Mouse (Mus musculus) MEL (cell line): ENCODE data around the gene Pacs1. TPM values are rescaled to one million over a fixed set of nuclear protein-coding genes. Genes with fewer than 3 reads are reported as not detected.

Experiments
- DNase-seq: peaks from one replicate; pipeline ENCODE4 v3.0.0; 2011; ENCODE audit warnings: low read depth, low spot score
- H3K27ac ChIP-seq: 2 replicates; pipeline ENCODE4 v1.5.1; 2012; ENCODE audit warnings: low read depth, mild to moderate bottlenecking, control low read depth, low read length, moderate library complexity; ENCODE audit not compliant: control insufficient read depth
- H3K27me3 ChIP-seq, 2 experiments: fragments of 150-350 bp in 1 of 2; sonication (generic) in 1 of 2; 2 replicates each; pipeline ENCODE4 v1.6.1; 2012; ENCODE audit warnings: low read length in 2 of 2, mild to moderate bottlenecking in 2 of 2, improper control_type of control experiment in 1 of 2, moderate library complexity in 1 of 2; ENCODE audit not compliant: insufficient read depth in 2 of 2, control insufficient read depth in 1 of 2
- H3K36me3 ChIP-seq, 2 experiments: 2 replicates each; pipeline ENCODE4 v1.6.1; 2012 to 2014; ENCODE audit warnings: low read length in 2 of 2, improper control_type of control experiment in 1 of 2, inconsistent platforms in 1 of 2, mild to moderate bottlenecking in 1 of 2; ENCODE audit not compliant: insufficient read depth in 2 of 2, control insufficient read depth in 1 of 2
- H3K4me1 ChIP-seq, 2 experiments: fragments of 150-350 bp in 1 of 2; sonication (generic) in 1 of 2; 2 replicates each; pipeline ENCODE4 v1.6.1; 2012; ENCODE audit warnings: low read length in 2 of 2, improper control_type of control experiment in 1 of 2, mild to moderate bottlenecking in 1 of 2; ENCODE audit not compliant: insufficient read depth in 2 of 2, control insufficient read depth in 1 of 2
- H3K4me3 ChIP-seq, 2 experiments: fragments of 150-350 bp in 1 of 2; sonication (generic) in 1 of 2; 2 replicates each; pipeline ENCODE4 v1.5.1; 2012; ENCODE audit warnings: low read depth in 2 of 2, low read length in 2 of 2, mild to moderate bottlenecking in 2 of 2, moderate library complexity in 2 of 2, control low read depth in 1 of 2, improper control_type of control experiment in 1 of 2; ENCODE audit not compliant: control insufficient read depth in 1 of 2, insufficient read depth in 1 of 2
- H3K79me2 ChIP-seq: 2 replicates; pipeline ENCODE4 v1.6.1; 2012; ENCODE audit warnings: mild to moderate bottlenecking, low read length, moderate library complexity; ENCODE audit not compliant: control insufficient read depth, poor library complexity, insufficient read depth
- H3K9ac ChIP-seq: 2 replicates; pipeline ENCODE4 v1.6.1; 2012; ENCODE audit warnings: low read depth, mild to moderate bottlenecking, control low read depth, low read length, moderate library complexity; ENCODE audit not compliant: control insufficient read depth, poor library complexity, severe bottlenecking
- H3K9me3 ChIP-seq: fragments of 150-350 bp; sonication (generic); replicated peaks from 2 replicates; pipeline ENCODE4 v1.6.1; 2012; ENCODE audit warnings: mild to moderate bottlenecking, low read length, improper control_type of control experiment, moderate library complexity; ENCODE audit not compliant: insufficient read depth
- CTCF ChIP-seq, 3 experiments: IDR thresholded peaks in 2 of 3; conservative IDR thresholded peaks in 1 of 3; 2 replicates each; pipeline ENCODE4 v1.5.1; 2011 to 2012; ENCODE audit warnings: low read length in 3 of 3, low read depth in 2 of 3, mild to moderate bottlenecking in 2 of 3, improper control_type of control experiment in 1 of 3, inconsistent platforms in 1 of 3, mixed read lengths in 1 of 3, moderate library complexity in 1 of 3; ENCODE audit not compliant: control insufficient read depth in 1 of 3, insufficient read depth in 1 of 3, poor library complexity in 1 of 3, severe bottlenecking in 1 of 3
- ELF1 ChIP-seq: IDR thresholded peaks from 2 replicates; pipeline ENCODE4 v1.6.1; 2014; ENCODE audit warnings: low read depth, mild to moderate bottlenecking, inconsistent platforms, low read length, improper control_type of control experiment, moderate library complexity
- HCFC1 ChIP-seq: IDR thresholded peaks from 2 replicates; pipeline ENCODE4 v1.6.1; 2012; ENCODE audit warnings: low read depth, mild to moderate bottlenecking, inconsistent platforms, low read length, improper control_type of control experiment, moderate library complexity
- MAX ChIP-seq: IDR thresholded peaks from 2 replicates; pipeline ENCODE4 v1.6.1; 2011; ENCODE audit warnings: low read length, improper control_type of control experiment
- MYB ChIP-seq: IDR thresholded peaks from 2 replicates; pipeline ENCODE4 v1.6.1; 2011; ENCODE audit warnings: mild to moderate bottlenecking, low read depth, low read length, improper control_type of control experiment
- POLR2AphosphoS5 ChIP-seq: IDR thresholded peaks from 2 replicates; pipeline ENCODE4 v1.6.1; 2012; ENCODE audit warnings: low read depth, borderline replicate concordance, mild to moderate bottlenecking, inconsistent platforms, low read length, moderate library complexity, mixed read lengths
- RAD21 ChIP-seq: IDR thresholded peaks from 2 replicates; pipeline ENCODE4 v1.6.1; 2011; ENCODE audit warnings: mild to moderate bottlenecking, low read depth, low read length, improper control_type of control experiment
- SMC3 ChIP-seq: IDR thresholded peaks from 2 replicates; pipeline ENCODE4 v1.6.1; 2011; ENCODE audit warnings: low read depth, low read length, improper control_type of control experiment
- TCF12 ChIP-seq: IDR thresholded peaks from 2 replicates; pipeline ENCODE4 v1.6.1; 2014; ENCODE audit warnings: low read depth, mild to moderate bottlenecking, inconsistent platforms, low read length, improper control_type of control experiment, moderate library complexity
- ZC3H11A ChIP-seq: IDR thresholded peaks from 2 replicates; pipeline ENCODE4 v1.6.1; 2012; ENCODE audit warnings: low read depth, mild to moderate bottlenecking, inconsistent platforms, low read length, improper control_type of control experiment
- ZMIZ1 ChIP-seq: IDR thresholded peaks from 2 replicates; pipeline ENCODE4 v1.6.1; 2012; ENCODE audit warnings: low read depth, mild to moderate bottlenecking, inconsistent platforms, low read length, improper control_type of control experiment, moderate library complexity
- polyA plus RNA-seq, 2 experiments: library from polyadenylated mRNA; stranded (reverse) in 1 of 2; unstranded in 1 of 2; fragments of >175 nt in 1 of 2; fragments of >200 nt in 1 of 2; gene quantifications; 2 replicates each; pipeline versions ENCODE4 v1.2.1 to v1.2.4; 2012; ENCODE audit warnings: low replicate concordance in 2 of 2, low read depth in 1 of 2; ENCODE audit not compliant: insufficient read length in 2 of 2, insufficient read depth in 1 of 2, missing spikeins in 1 of 2
- total RNA-seq: library from RNA; depleted of rRNA; stranded (reverse); fragments of 300-350 nt; gene quantifications from 2 replicates; pipeline ENCODE4 v1.2.3, GENCODE M21; 2012

Pacs1 gene
- total and polyA plus RNA-seq, 3 experiments = 5.7 to 19.9 TPM; not detected in 1

GRCm38 (mm10) chr19:5306968-5307734, 34.2 kb upstream of the Pacs1 start:
- no peak for DNase-seq
- H3K27ac ChIP-seq = no peak overlapping the region
- no peak overlapping the region for H3K4me3 ChIP-seq
- H3K36me3 ChIP-seq = no peaks in the 10 kb centered on the region
- H3K9me3 ChIP-seq = no peaks in the 10 kb centered on the region
- no peaks in the 10 kb centered on the region; a peak in 1 of 4 replicates for H3K27me3 ChIP-seq
- TF ChIP-seq ELF1 (no peak), POLR2AphosphoS5 (no peak), TCF12 (no peak)
- H3K79me2 ChIP-seq = no peaks in the 10 kb centered on the region
- no peak overlapping the region for H3K9ac ChIP-seq
- no peaks in the 10 kb centered on the region for H3K4me1 ChIP-seq

- no peak for DNase-seq
- H3K9me3 ChIP-seq = no peaks in the 10 kb centered on the region
- H3K9ac ChIP-seq = no peak overlapping the region
- no peaks in the 10 kb centered on the region for H3K79me2 ChIP-seq
- H3K4me1 ChIP-seq = no peaks in the 10 kb centered on the region
- TF ChIP-seq CTCF (IDR thresholded peaks at IDR 0.05 in 2 of 3, conservative IDR thresholded peaks at IDR 0.05 in 1 of 3; ENCODE audit: control insufficient read depth in 1 of 3, insufficient read depth in 1 of 3, low read depth in 2 of 3, low read length in 3 of 3, poor library complexity in 1 of 3, severe bottlenecking in 1 of 3) = peak in 2 of 3 experiments; percentile 9 to 27; a peak in 1 of 6 replicates
- TF ChIP-seq ZMIZ1 = no peak
- TF ChIP-seq MAX = no peak
- H3K36me3 ChIP-seq = no peaks in the 10 kb centered on the region
- no peak overlapping the region for H3K4me3 ChIP-seq
- no peak overlapping the region for H3K27ac ChIP-seq
- no peaks in the 10 kb centered on the region; a peak in 1 of 4 replicates for H3K27me3 ChIP-seq
Observed at GRCm38 (mm10) chr19:5306279-5306678, 33.4 kb upstream of the Pacs1 start.

GRCm38 (mm10) chr19:5302455-5302854, 29.5 kb upstream of the Pacs1 start:
- H3K9me3 ChIP-seq = no peaks in the 10 kb centered on the region
- H3K4me1 ChIP-seq = no peaks in the 10 kb centered on the region
- H3K36me3 ChIP-seq = no peaks in the 10 kb centered on the region
- TF ChIP-seq MYB = no peak
- peak; percentile 39 for TF ChIP-seq ZC3H11A
- TF ChIP-seq RAD21 = peak; percentile 50
- no peak for TF ChIP-seq TCF12
- TF ChIP-seq SMC3 = peak; percentile 81
- TF ChIP-seq CTCF (IDR thresholded peaks at IDR 0.05 in 2 of 3, conservative IDR thresholded peaks at IDR 0.05 in 1 of 3; ENCODE audit: control insufficient read depth in 1 of 3, insufficient read depth in 1 of 3, low read depth in 2 of 3, low read length in 3 of 3, poor library complexity in 1 of 3, severe bottlenecking in 1 of 3) = peak; percentile 71 to 84 (median 80)
- TF ChIP-seq ELF1 = 0 out of 2 replicates have a peak, but pooled peaks have one; percentile 32
- TF ChIP-seq HCFC1 = 0 out of 2 replicates have a peak, but pooled peaks have one; percentile 25
- peak; percentile 81 for DNase-seq
- no peaks in the 10 kb centered on the region for H3K27me3 ChIP-seq
- H3K79me2 ChIP-seq = no peaks in the 10 kb centered on the region
- H3K27ac ChIP-seq = no peak overlapping the region
- H3K9ac ChIP-seq = no peak overlapping the region
- H3K4me3 ChIP-seq = no peak overlapping the region
